9 mouse cellular contexts compared by ENCODE assay signal in genomic region chr2:167544456-167544855, GRCm38 (mm10). TPM values are rescaled to one million over a fixed set of nuclear protein-coding genes. Genes with fewer than 3 reads are reported as not detected.
DNase-seq lines count a peak whose midpoint lies in the region; ATAC-seq and TF ChIP-seq lines count a peak whose summit lies in the region.
"Had no signal": no experiment of that assay in that cellular context is flagged by ENCODE, and none has a peak within 500 bp of the region (broad histone marks: within the 10 kb centered on the region; RNA-seq: fewer than 3 reads in every experiment).

No protein-coding gene starts in this region.

- H3K36me3 ChIP-seq in liver, adult 2 months (ENCODE audit: control insufficient read depth, insufficient read depth, low read length): no peaks in the 10 kb centered on the region
- H3K36me3 ChIP-seq in embryonic facial prominence, embryonic 15.5 days: peaks cover 14% of the 10 kb centered on the region; the same call in 1 of the 2 replicates
- no peaks in the 10 kb centered on the region for H3K36me3 ChIP-seq in intestine, embryonic 16.5 days (ENCODE audit: control insufficient read depth, insufficient read depth, low read length)
- no peaks in the 10 kb centered on the region; the same call in 1 of the 2 replicates for H3K36me3 ChIP-seq in neural tube, embryonic 11.5 days (ENCODE audit: control insufficient read depth, insufficient read depth, low read length)

- H3K27ac ChIP-seq in liver, adult 2 months (replicated peaks; ENCODE audit: insufficient read depth, low read depth, low read length): 0 out of 2 replicates have a peak overlapping the region, but pooled peaks have one; percentile 34
- H3K27ac ChIP-seq in embryonic facial prominence, embryonic 15.5 days (replicated peaks): peak overlapping the region; percentile 98
- peak overlapping the region; percentile 97 for H3K27ac ChIP-seq in intestine, embryonic 16.5 days (ENCODE audit: low read length)
- H3K27ac ChIP-seq in neural tube, embryonic 11.5 days (ENCODE audit: low read depth, low read length): peak overlapping the region; percentile 75; the same call in 1 of the 2 replicates

- no peak for DNase-seq in liver, adult 2 months (ENCODE audit: extremely low read depth, low read depth, low spot score)
- DNase-seq in liver: no peak
- no peak for DNase-seq in neural tube, embryonic 11.5 days (ENCODE audit: low spot score)
- no peak for DNase-seq in thymus, adult 18-20 months
- DNase-seq in frontal cortex, postnatal 36 days (ENCODE audit: low spot score in 2 of 2): no peak

- no peaks in the 10 kb centered on the region for H3K27me3 ChIP-seq in liver, adult 2 months (ENCODE audit: control insufficient read depth, insufficient read depth, low read length)
- H3K27me3 ChIP-seq in embryonic facial prominence, embryonic 15.5 days: no peaks in the 10 kb centered on the region
- H3K27me3 ChIP-seq in intestine, embryonic 16.5 days (replicated peaks; ENCODE audit: control insufficient read depth, insufficient read depth, low read length): no peaks in the 10 kb centered on the region
- H3K27me3 ChIP-seq in neural tube, embryonic 11.5 days (ENCODE audit: control insufficient read depth, insufficient read depth, low read length): no peaks in the 10 kb centered on the region; the same call in none of the 2 replicates
- H3K27me3 ChIP-seq: Patski had no signal

- no peak for TF ChIP-seq POLR2A in liver, adult 2 months (IDR thresholded peaks at IDR 0.05; ENCODE audit: extremely low read depth, insufficient read depth, low read length)

- no peak for TF ChIP-seq CTCF in liver, adult 2 months (IDR thresholded peaks at IDR 0.05; ENCODE audit: low read depth, low read length)

- no peak overlapping the region for H3K4me2 ChIP-seq in embryonic facial prominence, embryonic 15.5 days (replicated peaks)
- H3K4me2 ChIP-seq in intestine, embryonic 16.5 days (ENCODE audit: low read depth, low read length): no peak overlapping the region
- no peak overlapping the region for H3K4me2 ChIP-seq in neural tube, embryonic 11.5 days (ENCODE audit: low read depth)

- no peak overlapping the region for H3K9ac ChIP-seq in liver, adult 2 months (ENCODE audit: low read depth, low read length)
- H3K9ac ChIP-seq in embryonic facial prominence, embryonic 15.5 days: no peak overlapping the region
- H3K9ac ChIP-seq in intestine, embryonic 16.5 days (ENCODE audit: low read depth, low read length): peak overlapping the region; percentile 57
- H3K9ac ChIP-seq in neural tube, embryonic 11.5 days (ENCODE audit: low read length): no peak overlapping the region

- H3K4me3 ChIP-seq in liver, adult 2 months (ENCODE audit: insufficient read depth, low read depth, low read length): no peak overlapping the region
- no peak overlapping the region for H3K4me3 ChIP-seq in embryonic facial prominence, embryonic 15.5 days (replicated peaks)
- H3K4me3 ChIP-seq in intestine, embryonic 16.5 days (ENCODE audit: low read length): no peak overlapping the region
- no peak overlapping the region for H3K4me3 ChIP-seq in neural tube, embryonic 11.5 days (ENCODE audit: low read depth, low read length)

- no peaks in the 10 kb centered on the region for H3K4me1 ChIP-seq in liver, adult 2 months (ENCODE audit: control insufficient read depth, insufficient read depth, low read length)
- H3K4me1 ChIP-seq in embryonic facial prominence, embryonic 15.5 days: peaks cover 55% of the 10 kb centered on the region
- H3K4me1 ChIP-seq in intestine, embryonic 16.5 days (ENCODE audit: control insufficient read depth, insufficient read depth, low read length): peaks cover 34% of the 10 kb centered on the region
- peaks cover 38% of the 10 kb centered on the region for H3K4me1 ChIP-seq in neural tube, embryonic 11.5 days (ENCODE audit: control insufficient read depth, insufficient read depth, low read length)

- WGBS in liver, adult 2 months: 79% methylated on average over 5 of the region's 5 CpGs
- WGBS in embryonic facial prominence, embryonic 15.5 days: 48% methylated on average over 5 of the region's 5 CpGs
- WGBS in intestine, embryonic 16.5 days: 47% methylated on average over 5 of the region's 5 CpGs
- 48% methylated on average over 5 of the region's 5 CpGs for WGBS in neural tube, embryonic 11.5 days

- 0 out of 2 replicates have a peak, but pooled peaks cover 2% of the 10 kb centered on the region for H3K79me2 ChIP-seq in liver, adult 2 months (ENCODE audit: control insufficient read depth, insufficient read depth, low read length)

- no peak for ATAC-seq in embryonic facial prominence, embryonic 15.5 days (ENCODE audit: insufficient number of reproducible peaks, low FRiP score, low TSS enrichment, low read depth)
- peak; percentile 30 for ATAC-seq in intestine, embryonic 16.5 days
- no peak for ATAC-seq in neural tube, embryonic 11.5 days (ENCODE audit: insufficient read depth, low FRiP score, low TSS enrichment)
- ATAC-seq: forebrain, embryonic 14.5 days; Patski had no signal

- H3K9me3 ChIP-seq in embryonic facial prominence, embryonic 15.5 days (replicated peaks): no peaks in the 10 kb centered on the region
- H3K9me3 ChIP-seq in intestine, embryonic 16.5 days (ENCODE audit: control insufficient read depth, low read length): no peaks in the 10 kb centered on the region
- no peaks in the 10 kb centered on the region for H3K9me3 ChIP-seq in neural tube, embryonic 11.5 days (ENCODE audit: control insufficient read depth, low read length)

RNA-seq across cellular contexts. Expression of gene Snai1, which starts 6.5 kb away (rescaled TPM):
- 0.13 and 0.18 TPM in 2 replicates for total RNA-seq in liver, adult 2 months (2014; rRNA removed)
- 2.2 and 2.7 TPM in 2 replicates for polyA plus RNA-seq in liver, adult 2 months (2012; rRNA removed)
- 82.9 and 104 TPM in 2 replicates for polyA plus RNA-seq in embryonic facial prominence, embryonic 15.5 days (2015; fragmentation: Nextera tagmentation; extraction: Ambion mirVana)
- polyA plus RNA-seq in intestine, embryonic 16.5 days (2015; fragmentation: Nextera tagmentation; extraction: Ambion mirVana): 15.6 TPM in 2 replicates
- polyA plus RNA-seq in neural tube, embryonic 11.5 days (2014; fragmentation: Nextera tagmentation; extraction: Ambion mirVana): 32.3 and 39.7 TPM in 2 replicates

RNA-seq across cellular contexts. Expression of gene Spata2, which starts 51.8 kb away (rescaled TPM):
- total RNA-seq in liver, adult 2 months (2014; rRNA removed): 2.5 and 3.1 TPM in 2 replicates
- 9.6 and 10.7 TPM in 2 replicates for polyA plus RNA-seq in liver, adult 2 months (2012; rRNA removed)
- polyA plus RNA-seq in embryonic facial prominence, embryonic 15.5 days (2015; fragmentation: Nextera tagmentation; extraction: Ambion mirVana): 14.5 and 16.2 TPM in 2 replicates
- polyA plus RNA-seq in intestine, embryonic 16.5 days (2015; fragmentation: Nextera tagmentation; extraction: Ambion mirVana): 14.2 and 15.4 TPM in 2 replicates
- 23.1 and 24.6 TPM in 2 replicates for polyA plus RNA-seq in neural tube, embryonic 11.5 days (2014; fragmentation: Nextera tagmentation; extraction: Ambion mirVana)

RNA-seq across cellular contexts. Expression of gene Rnf114, which starts 52.0 kb away (rescaled TPM):
- 44.3 and 55.0 TPM in 2 replicates for total RNA-seq in liver, adult 2 months (2014; rRNA removed)
- polyA plus RNA-seq in liver, adult 2 months (2012; rRNA removed): 71.0 and 71.9 TPM in 2 replicates
- 79.2 and 80.1 TPM in 2 replicates for polyA plus RNA-seq in embryonic facial prominence, embryonic 15.5 days (2015; fragmentation: Nextera tagmentation; extraction: Ambion mirVana)
- 75.7 and 76.5 TPM in 2 replicates for polyA plus RNA-seq in intestine, embryonic 16.5 days (2015; fragmentation: Nextera tagmentation; extraction: Ambion mirVana)
- 150 and 161 TPM in 2 replicates for polyA plus RNA-seq in neural tube, embryonic 11.5 days (2014; fragmentation: Nextera tagmentation; extraction: Ambion mirVana)

Comparison
In these comparisons a context has a peak if more than half of its experiments do, and no peak if none do; other contexts are left out.
1. H3K27ac ChIP-seq: peak in every context shown above with its lines; median percentile 98 in embryonic facial prominence, embryonic 15.5 days; 97 in intestine, embryonic 16.5 days; 75 in neural tube, embryonic 11.5 days; 34 in liver, adult 2 months.